Comparison of ENCODE assay signal across 16 mouse cellular contexts in the genomic region with DNA sequence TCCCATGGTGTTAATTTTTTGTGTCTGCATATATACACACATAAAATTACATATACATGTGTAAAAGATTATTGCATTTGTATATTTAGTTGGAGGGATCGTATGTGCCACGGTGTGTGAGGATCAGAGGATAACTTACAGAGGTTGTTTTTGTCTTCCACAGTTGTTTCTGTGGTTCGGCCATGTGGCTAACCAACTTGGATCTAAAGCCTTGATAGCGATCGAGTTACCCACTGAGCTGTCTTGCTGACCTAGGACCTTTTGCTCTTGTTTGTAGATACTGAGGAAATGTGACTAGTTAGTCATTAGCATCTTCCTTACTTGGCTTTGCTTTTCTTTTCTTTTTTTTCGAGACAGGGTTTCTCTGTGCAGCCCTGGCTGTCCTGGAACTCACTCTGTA. TPM values are rescaled to one million over a fixed set of nuclear protein-coding genes. Genes with fewer than 3 reads are reported as not detected.
"Had no signal": no experiment of that assay in that cellular context is flagged by ENCODE, and none has a peak within 500 bp of the region (broad histone marks: within the 10 kb centered on the region; RNA-seq: fewer than 3 reads in every experiment).

No protein-coding gene starts in this region.

- H3K36me3 ChIP-seq: midbrain, embryonic 15.5 days had no signal

- H3K4me3 ChIP-seq: layer of hippocampus, adult 2 months; limb, embryonic 10.5 days; midbrain, embryonic 15.5 days; neural tube, embryonic 12.5 days had no signal

- H3K9ac ChIP-seq: liver, embryonic 14.5 days; midbrain, embryonic 15.5 days; neural tube, embryonic 12.5 days had no signal

- ATAC-seq: intestine, embryonic 16.5 days; lung, postnatal 0 days; midbrain, embryonic 15.5 days had no signal

- H3K9me3 ChIP-seq: limb, embryonic 10.5 days; megakaryocyte, embryonic 14.5 days; midbrain, embryonic 15.5 days; neural tube, embryonic 12.5 days had no signal

- H3K4me2 ChIP-seq: midbrain, embryonic 11.5 days; midbrain, embryonic 15.5 days; neural tube, embryonic 12.5 days had no signal

- H3K27ac ChIP-seq: layer of hippocampus, adult 2 months; limb, embryonic 10.5 days; liver, embryonic 14.5 days; midbrain, embryonic 15.5 days; neural tube, embryonic 12.5 days had no signal

- DNase-seq: kidney, adult 8-10 months; kidney, postnatal 4 days; lung, adult 2 months; lung, postnatal 36 days; spleen, adult 18-20 months; thymus, postnatal 4 days had no signal

- H3K27me3 ChIP-seq: megakaryocyte, embryonic 14.5 days; midbrain, embryonic 15.5 days; neural tube, embryonic 12.5 days had no signal

RNA-seq across cellular contexts. Expression of a gene that starts 56.3 kb away (rescaled TPM):
- polyA plus RNA-seq: limb, embryonic 10.5 days; stomach, embryonic 16.5 days had no signal
